Mouse (Mus musculus): ENCODE results near the gene Pknox1. TPM values are rescaled to one million over a fixed set of nuclear protein-coding genes. Genes with fewer than 3 reads are reported as not detected.

Gene Pknox1
- polyA plus RNA-seq, 1 experiment from 2014 or later, result 32.2 TPM

DNA sequence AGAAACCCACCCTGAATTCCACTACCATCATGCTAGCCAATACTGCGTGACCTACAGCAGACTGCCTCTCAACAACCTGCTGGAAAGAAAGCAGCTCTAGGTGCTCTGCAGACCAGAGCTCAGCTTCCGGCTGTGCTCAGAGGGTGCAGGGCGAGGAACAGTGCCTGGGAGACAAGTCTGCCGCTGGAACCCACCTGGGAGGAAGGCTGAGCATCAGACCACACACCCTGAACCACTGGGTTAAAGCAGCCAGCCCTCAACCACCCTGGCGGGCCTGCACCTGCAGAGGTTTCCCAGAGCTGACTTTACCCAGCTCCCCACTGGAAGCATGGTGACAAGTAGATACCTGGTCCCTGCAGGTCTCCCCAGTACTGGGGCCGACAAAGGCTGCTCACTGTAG is 88.7 kb downstream of the Pknox1 start:
- H3K27me3 ChIP-seq (replicated peaks; ENCODE audit: control insufficient read depth, insufficient read depth, low read length), result no peaks in the 10 kb centered on the region
- ATAC-seq, result no peak
- no peaks in the 10 kb centered on the region for H3K9me3 ChIP-seq (ENCODE audit: control insufficient read depth, low read length)
- no peak overlapping the region for H3K4me2 ChIP-seq (ENCODE audit: low read length)
- WGBS, result 87% methylated on average over 6 of the region's 6 CpGs
- peaks cover 13% of the 10 kb centered on the region for H3K4me1 ChIP-seq (replicated peaks; ENCODE audit: control insufficient read depth, insufficient read depth, low read length)
- no peak overlapping the region for H3K27ac ChIP-seq (ENCODE audit: low read length)
- no peak overlapping the region for H3K9ac ChIP-seq (replicated peaks; ENCODE audit: low read depth, low read length)
- peaks cover 50% of the 10 kb centered on the region for H3K36me3 ChIP-seq (ENCODE audit: control insufficient read depth, insufficient read depth)
- no peak overlapping the region for H3K4me3 ChIP-seq (replicated peaks; ENCODE audit: low read length)

DNA sequence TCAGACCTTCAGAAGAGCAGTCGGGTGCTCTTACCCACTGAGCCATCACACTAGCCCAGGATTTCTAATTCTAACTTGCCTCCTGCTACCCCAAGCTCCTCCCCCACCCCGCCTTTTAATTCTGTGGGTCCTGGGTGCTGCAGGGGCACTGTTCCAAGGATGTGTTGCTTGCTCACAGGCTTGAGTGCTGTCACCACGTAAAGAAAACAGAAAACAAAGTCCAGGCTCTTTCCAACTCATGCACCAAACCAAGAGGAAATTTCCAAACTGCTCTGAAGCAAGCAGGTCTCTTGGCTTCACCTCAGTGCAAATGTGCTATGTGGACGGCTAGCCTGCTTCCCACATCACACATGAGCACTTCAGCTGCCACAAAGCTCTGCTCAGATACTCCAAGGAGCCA is 90.8 kb downstream of the Pknox1 start:
- Histone ChIP-seq H3K36me3 (ENCODE audit: control insufficient read depth, insufficient read depth) (peaks cover 36% of the 10 kb centered on the region), H3K4me1 (replicated peaks; ENCODE audit: control insufficient read depth, insufficient read depth, low read length) (peaks cover 18% of the 10 kb centered on the region), H3K4me2 (ENCODE audit: low read length) (no peak overlapping the region), H3K9ac (replicated peaks; ENCODE audit: low read depth, low read length) (no peak overlapping the region), H3K4me3 (replicated peaks; ENCODE audit: low read length) (no peak overlapping the region), H3K27me3 (replicated peaks; ENCODE audit: control insufficient read depth, insufficient read depth, low read length) (no peaks in the 10 kb centered on the region), H3K27ac (ENCODE audit: low read length) (no peak overlapping the region), H3K9me3 (ENCODE audit: control insufficient read depth, low read length) (no peaks in the 10 kb centered on the region)
- no peak for ATAC-seq
- WGBS, result 68% methylated on average over 4 of the region's 4 CpGs

DNA sequence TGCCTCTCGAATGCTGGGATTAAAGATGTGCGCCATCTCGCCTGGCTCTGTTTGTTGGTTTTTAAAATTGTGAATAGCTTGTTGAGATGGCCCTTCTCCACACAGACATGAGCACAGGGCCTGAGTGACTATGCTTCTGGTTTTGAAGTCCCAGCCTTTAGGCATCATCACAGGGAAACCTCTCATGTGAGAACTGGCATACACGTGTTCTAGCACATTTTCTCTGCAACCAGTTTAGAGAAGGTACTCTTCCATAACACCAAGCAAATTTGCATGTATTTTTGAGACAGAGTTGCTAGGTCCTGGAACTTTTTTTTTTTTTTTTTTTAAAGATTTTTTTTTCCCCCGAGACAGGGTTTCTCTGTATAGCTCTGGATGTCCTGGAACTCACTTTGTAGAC is 92.1 kb downstream of the Pknox1 start:
- Histone ChIP-seq H3K9me3 (ENCODE audit: control insufficient read depth, low read length) (no peaks in the 10 kb centered on the region), H3K27ac (ENCODE audit: low read length) (no peak overlapping the region), H3K4me1 (replicated peaks; ENCODE audit: control insufficient read depth, insufficient read depth, low read length) (peaks cover 18% of the 10 kb centered on the region), H3K4me2 (ENCODE audit: low read length) (no peak overlapping the region), H3K27me3 (replicated peaks; ENCODE audit: control insufficient read depth, insufficient read depth, low read length) (no peaks in the 10 kb centered on the region), H3K9ac (replicated peaks; ENCODE audit: low read depth, low read length) (no peak overlapping the region), H3K4me3 (replicated peaks; ENCODE audit: low read length) (no peak overlapping the region), H3K36me3 (ENCODE audit: control insufficient read depth, insufficient read depth) (peaks cover 23% of the 10 kb centered on the region)
- 87% methylated on average over 5 of the region's 5 CpGs for WGBS
- ATAC-seq, result no peak

Small RNA genes lying within 50 kb of the gene (microRNA-seq; reads per million reads assigned to microRNA genes)
- gene Gm24970, result not detected

Other genes with a start within 250 kb of the Pknox1 start
- gene Pde9a, start 178.5 kb upstream of the Pknox1 start, polyA plus RNA-seq (2015; fragmentation: Nextera tagmentation; extraction: Ambion mirVana), result 55.6 and 62.2 TPM in 2 replicates
- 39.4 and 43.8 TPM in 2 replicates for gene Wdr4, start 44.8 kb upstream of the Pknox1 start, polyA plus RNA-seq (2015; fragmentation: Nextera tagmentation; extraction: Ambion mirVana)
- gene Ndufv3, start 44.6 kb upstream of the Pknox1 start, polyA plus RNA-seq (2015; fragmentation: Nextera tagmentation; extraction: Ambion mirVana), result 294 and 316 TPM in 2 replicates
- gene Cbs, start 72.5 kb downstream of the Pknox1 start, polyA plus RNA-seq (2015; fragmentation: Nextera tagmentation; extraction: Ambion mirVana), result 8.7 and 12.9 TPM in 2 replicates
- gene U2af1, start 94.2 kb downstream of the Pknox1 start, polyA plus RNA-seq (2015; fragmentation: Nextera tagmentation; extraction: Ambion mirVana), result 266 and 267 TPM in 2 replicates
- gene Cryaa, start 113.1 kb downstream of the Pknox1 start, polyA plus RNA-seq (2015; fragmentation: Nextera tagmentation; extraction: Ambion mirVana), result not detected in 2 replicates